Mouse (Mus musculus) right cerebral cortex, postnatal 36 days (tissue): ENCODE results near the gene Sult4a1.

Experiments used
- DNase-seq, 2 experiments: peaks; one replicate each; pipeline ENCODE4 v3.0.0; 2022; ENCODE audit warnings: low spot score in 2 of 2, mixed read lengths in 1 of 2

The Sult4a1 gene

GRCm38 (mm10) chr15:84105105-84105923 lies at the start of gene Sult4a1:
Gene Sult4a1, minus strand, starts transcription at chr15:84105754.
- peak; percentile 46 to 62 for DNase-seq

- DNase-seq: no peak
Measured at GRCm38 (mm10) chr15:84140929-84141328, 35.4 kb upstream of the Sult4a1 start.

GRCm38 (mm10) chr15:84140109-84140508 lies 34.6 kb upstream of the Sult4a1 start:
- DNase-seq: no peak

GRCm38 (mm10) chr15:84139592-84140005 lies 34.0 kb upstream of the Sult4a1 start:
- no peak for DNase-seq

- no peak for DNase-seq
Measured at GRCm38 (mm10) chr15:84136473-84137415, 31.2 kb upstream of the Sult4a1 start.

- no peak for DNase-seq
Measured at GRCm38 (mm10) chr15:84135472-84135871, 29.9 kb upstream of the Sult4a1 start.

GRCm38 (mm10) chr15:84133440-84133839 lies 27.9 kb upstream of the Sult4a1 start:
- no peak for DNase-seq

GRCm38 (mm10) chr15:84131971-84132370 lies 26.4 kb upstream of the Sult4a1 start:
- no peak for DNase-seq

- no peak for DNase-seq
Measured at GRCm38 (mm10) chr15:84131096-84131786, 25.7 kb upstream of the Sult4a1 start.

- no peak for DNase-seq
Measured at GRCm38 (mm10) chr15:84126871-84127270, 21.3 kb upstream of the Sult4a1 start.

- no peak for DNase-seq
Measured at GRCm38 (mm10) chr15:84126447-84126846, 20.9 kb upstream of the Sult4a1 start.

- no peak for DNase-seq
Measured at GRCm38 (mm10) chr15:84124086-84124485, 18.5 kb upstream of the Sult4a1 start.

GRCm38 (mm10) chr15:84123075-84123474 lies 17.5 kb upstream of the Sult4a1 start, which contains the start of gene Pnpla5:
Gene Pnpla5, minus strand, starts transcription at chr15:84123175.
- DNase-seq: no peak

GRCm38 (mm10) chr15:84121036-84121435 lies 15.5 kb upstream of the Sult4a1 start:
- no peak for DNase-seq

- no peak for DNase-seq
Measured at GRCm38 (mm10) chr15:84120612-84121011, 15.1 kb upstream of the Sult4a1 start.

GRCm38 (mm10) chr15:84116466-84116865 lies 10.9 kb upstream of the Sult4a1 start:
- no peak for DNase-seq

GRCm38 (mm10) chr15:84115727-84116126 lies 10.2 kb upstream of the Sult4a1 start:
- no peak for DNase-seq

GRCm38 (mm10) chr15:84113873-84114272 lies 8.3 kb upstream of the Sult4a1 start:
- no peak for DNase-seq

- DNase-seq: no peak
Measured at GRCm38 (mm10) chr15:84108899-84109298, 3.3 kb upstream of the Sult4a1 start.

- no peak for DNase-seq
Measured at GRCm38 (mm10) chr15:84105924-84106500, 458 bp upstream of the Sult4a1 start.

- DNase-seq: no peak
Measured at GRCm38 (mm10) chr15:84104626-84105025, 928 bp downstream of the Sult4a1 start.
